Mouse (Mus musculus): ENCODE measurements at regions not wholly inside any gene's neighbourhood (a gene's known extent, or its start where the extent isn't known, plus 50 kb on each side); places are given as distances from the start of the nearest gene placed in this dataset.
A peak's percentile ranks its signal among the peaks of the same experiment; 100 is the strongest.

DNA sequence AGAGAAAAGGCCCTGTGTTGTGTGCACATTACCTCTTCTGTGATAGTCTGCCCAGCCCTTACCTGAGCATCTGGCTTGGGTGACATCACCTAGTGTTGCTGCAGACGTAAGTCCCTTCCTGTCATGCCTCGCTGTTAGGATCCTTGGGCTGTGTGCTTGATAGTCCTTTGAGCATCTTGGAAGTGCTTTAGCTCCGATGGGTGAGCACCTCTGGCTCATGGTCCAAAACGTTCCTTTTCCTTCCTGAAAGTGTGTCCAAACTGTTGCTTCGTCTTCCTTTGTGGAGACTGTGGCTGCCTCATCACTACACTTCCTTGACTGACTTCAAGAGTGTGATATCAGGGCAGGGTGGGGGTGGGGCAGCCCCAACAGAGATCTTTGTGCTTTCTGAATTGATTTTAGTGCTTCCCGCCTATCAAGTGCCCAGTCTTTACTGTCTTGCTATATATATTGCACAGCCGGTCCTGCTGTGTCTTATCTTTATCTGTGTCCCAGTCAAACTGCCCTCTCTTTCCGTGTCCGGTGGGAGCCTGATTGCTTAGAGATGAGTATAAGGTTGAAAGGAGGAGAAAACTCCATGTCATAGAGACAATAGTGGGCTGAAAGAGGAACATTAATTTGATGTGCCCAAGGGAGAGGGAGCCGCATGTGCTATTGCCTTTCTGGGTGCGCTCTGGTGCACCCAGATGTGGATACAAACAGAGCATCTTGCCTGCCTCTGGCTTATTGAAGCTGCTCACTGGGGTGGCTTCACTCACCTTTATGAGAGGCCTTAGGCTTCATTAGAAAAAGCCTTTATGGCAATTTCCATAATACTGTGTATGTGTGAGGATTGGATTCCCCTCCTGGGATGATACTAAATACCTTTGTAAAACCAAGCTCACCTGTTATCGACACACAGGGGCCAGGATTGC, 1169.2 kb upstream of the A1bg start:
- peaks cover 9% of the 10 kb centered on the region; the same call in 1 of the 2 replicates for H3K4me1 ChIP-seq (ENCODE audit: insufficient read depth)
- H3K36me3 ChIP-seq (replicated peaks; ENCODE audit: insufficient read depth, low read length): no peaks in the 10 kb centered on the region
- no peak for ATAC-seq
- no peak for DNase-seq
- H3K4me2 ChIP-seq (ENCODE audit: low read depth, low read length): no peak overlapping the region
- no peak for TF ChIP-seq EP300 (IDR thresholded peaks at IDR 0.05; ENCODE audit: low read depth)
- TF ChIP-seq CTCF (IDR thresholded peaks at IDR 0.05; ENCODE audit: low read depth): no peak
- no peak overlapping the region for H3K4me3 ChIP-seq (ENCODE audit: low read depth, low read length)
- no peaks in the 10 kb centered on the region for H3K27me3 ChIP-seq (ENCODE audit: insufficient read depth, low read length)
- 52% methylated on average over 12 of the region's 12 CpGs for WGBS (ENCODE audit: insufficient replicate concordance)
- H3K27ac ChIP-seq (ENCODE audit: low read depth): no peak overlapping the region
- no peaks in the 10 kb centered on the region for H3K9me3 ChIP-seq (ENCODE audit: low read length)
- H3K9ac ChIP-seq (replicated peaks): no peak overlapping the region

DNA sequence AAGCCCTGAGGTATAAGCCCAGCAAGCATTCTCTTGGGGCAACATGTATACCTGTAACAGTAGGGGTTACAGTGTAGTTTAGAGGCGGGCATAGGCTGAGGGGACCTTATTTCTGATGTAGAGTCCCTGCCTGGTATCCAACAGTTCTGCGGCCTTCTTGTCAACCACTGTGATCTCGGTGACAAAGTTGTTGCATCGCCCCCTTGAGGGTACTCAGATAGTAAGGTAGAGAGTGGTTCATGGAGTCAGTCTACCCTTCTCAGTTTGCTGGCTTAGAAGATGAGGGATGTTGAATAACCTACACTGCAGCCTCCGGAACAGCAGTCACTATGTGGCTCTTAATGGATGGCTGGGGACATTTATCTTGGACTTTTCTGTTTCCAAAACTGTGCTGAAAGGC, 1168.3 kb upstream of the A1bg start:
- no peak overlapping the region for H3K27ac ChIP-seq (ENCODE audit: low read depth)
- WGBS (ENCODE audit: insufficient replicate concordance): 81% methylated on average over 5 of the region's 5 CpGs
- no peak overlapping the region for H3K4me3 ChIP-seq (ENCODE audit: low read depth, low read length)

DNA sequence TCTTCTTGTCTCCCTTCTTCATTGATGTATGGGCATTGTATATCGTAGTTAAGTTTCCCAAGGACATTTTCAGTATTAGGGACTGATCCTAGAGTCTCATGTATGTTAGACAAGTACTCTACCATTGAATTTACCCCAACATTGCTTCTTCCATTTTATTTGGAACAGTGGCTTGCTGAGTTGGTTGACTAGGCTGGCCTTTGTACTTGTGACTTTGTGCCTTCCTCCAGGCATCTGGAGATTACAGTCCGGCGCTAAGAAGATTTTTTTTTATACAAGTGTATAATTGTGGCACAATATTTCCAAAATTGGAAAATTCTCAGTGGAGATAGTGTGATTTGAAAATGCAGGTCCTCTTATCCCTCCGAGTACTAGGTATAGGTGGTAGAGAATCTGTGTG, 1165.5 kb upstream of the A1bg start:
- Histone ChIP-seq H3K36me3 (replicated peaks; ENCODE audit: insufficient read depth, low read length) (no peaks in the 10 kb centered on the region), H3K27ac (ENCODE audit: low read depth) (no peak overlapping the region), H3K4me2 (ENCODE audit: low read depth, low read length) (no peak overlapping the region), H3K27me3 (ENCODE audit: insufficient read depth, low read length) (no peaks in the 10 kb centered on the region), H3K4me3 (ENCODE audit: low read depth, low read length) (no peak overlapping the region), H3K4me1 (ENCODE audit: insufficient read depth) (peaks cover 9% of the 10 kb centered on the region; the same call in 1 of the 2 replicates), H3K9me3 (ENCODE audit: low read length) (no peaks in the 10 kb centered on the region), H3K9ac (replicated peaks) (no peak overlapping the region)
- no peak for DNase-seq
- whole genome bisulfite sequencing (ENCODE audit: insufficient replicate concordance): 94% methylated on average over 4 of the region's 4 CpGs
- TF ChIP-seq EP300 (IDR thresholded peaks at IDR 0.05; ENCODE audit: low read depth) (no peak), CTCF (IDR thresholded peaks at IDR 0.05; ENCODE audit: low read depth) (no peak)
- ATAC-seq: no peak

More for the DNA sequence above, 1168.3 kb upstream of the A1bg start:
- Histone ChIP-seq H3K9ac (replicated peaks) (no peak overlapping the region), H3K9me3 (ENCODE audit: low read length) (no peaks in the 10 kb centered on the region), H3K4me1 (ENCODE audit: insufficient read depth) (peaks cover 9% of the 10 kb centered on the region; the same call in 1 of the 2 replicates), H3K4me2 (ENCODE audit: low read depth, low read length) (no peak overlapping the region), H3K36me3 (replicated peaks; ENCODE audit: insufficient read depth, low read length) (no peaks in the 10 kb centered on the region), H3K27me3 (ENCODE audit: insufficient read depth, low read length) (no peaks in the 10 kb centered on the region)
- DNase-seq (no peak), ATAC-seq (no peak)
- TF ChIP-seq EP300 (IDR thresholded peaks at IDR 0.05; ENCODE audit: low read depth) (no peak), CTCF (IDR thresholded peaks at IDR 0.05; ENCODE audit: low read depth) (0 out of 2 replicates have a peak, but pooled peaks have one; percentile 9)

DNA sequence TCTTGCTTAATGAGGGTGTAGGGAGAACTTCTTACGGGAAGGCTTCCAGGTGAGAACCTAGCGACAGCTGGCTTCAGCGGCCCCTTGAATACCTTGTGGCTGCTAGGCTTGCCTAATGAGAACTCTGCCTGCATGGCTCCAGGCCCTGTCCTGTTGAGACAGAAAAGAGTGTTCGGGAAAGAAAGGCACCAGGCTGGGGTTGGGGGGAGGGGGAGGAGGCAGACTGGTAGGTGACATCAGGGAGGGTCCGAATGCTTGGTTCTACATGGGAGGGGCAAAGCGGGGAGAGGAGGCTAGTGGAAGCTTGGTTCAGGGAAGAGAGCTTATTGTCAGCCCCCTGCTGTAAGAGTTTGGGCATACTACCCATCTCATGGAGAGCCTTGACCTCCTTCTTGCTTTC, 1164.9 kb upstream of the A1bg start:
- H3K4me3 ChIP-seq (ENCODE audit: low read depth, low read length): no peak overlapping the region
- H3K9ac ChIP-seq (replicated peaks): no peak overlapping the region
- H3K27ac ChIP-seq (ENCODE audit: low read depth): no peak overlapping the region
- WGBS (ENCODE audit: insufficient replicate concordance): 80% methylated on average over 6 of the region's 6 CpGs
- DNase-seq: no peak
- H3K36me3 ChIP-seq (replicated peaks; ENCODE audit: insufficient read depth, low read length): no peaks in the 10 kb centered on the region
- peaks cover 7% of the 10 kb centered on the region; the same call in 1 of the 2 replicates for H3K4me1 ChIP-seq (ENCODE audit: insufficient read depth)
- no peak for ATAC-seq
- H3K27me3 ChIP-seq (ENCODE audit: insufficient read depth, low read length): no peaks in the 10 kb centered on the region
- TF ChIP-seq CTCF (IDR thresholded peaks at IDR 0.05; ENCODE audit: low read depth) (no peak), EP300 (IDR thresholded peaks at IDR 0.05; ENCODE audit: low read depth) (no peak)
- no peak overlapping the region for H3K4me2 ChIP-seq (ENCODE audit: low read depth, low read length)
- H3K9me3 ChIP-seq (ENCODE audit: low read length): no peaks in the 10 kb centered on the region

DNA sequence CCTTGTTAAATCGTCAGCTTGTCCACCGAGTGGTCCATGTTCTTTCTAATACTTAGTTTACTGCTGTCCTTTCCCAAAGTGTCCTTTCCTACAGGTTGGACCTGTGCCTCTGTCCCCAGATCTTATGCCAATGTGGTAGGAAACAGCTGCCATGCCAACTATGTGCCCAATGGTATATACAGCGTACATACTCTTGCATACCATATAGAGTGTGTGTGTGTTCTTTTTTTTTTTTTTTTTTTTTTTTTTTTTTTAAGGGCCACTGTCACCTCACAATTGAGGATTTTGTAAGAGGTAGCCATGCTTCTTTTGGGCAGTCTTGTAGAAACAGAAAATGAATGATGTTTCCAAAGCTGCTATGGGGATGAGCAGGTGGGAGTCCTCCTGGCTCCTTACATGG, 1163.2 kb upstream of the A1bg start:
- no peaks in the 10 kb centered on the region for H3K36me3 ChIP-seq (replicated peaks; ENCODE audit: insufficient read depth, low read length)
- no peak overlapping the region for H3K4me2 ChIP-seq (ENCODE audit: low read depth, low read length)
- H3K27ac ChIP-seq (ENCODE audit: low read depth): no peak overlapping the region
- no peak overlapping the region for H3K9ac ChIP-seq (replicated peaks)
- no peak overlapping the region for H3K4me3 ChIP-seq (ENCODE audit: low read depth, low read length)
- WGBS (ENCODE audit: insufficient replicate concordance): 86% methylated on average over 3 of the region's 3 CpGs
- DNase-seq: no peak
- ATAC-seq: no peak
- no peaks in the 10 kb centered on the region for H3K4me1 ChIP-seq (ENCODE audit: insufficient read depth)
- H3K27me3 ChIP-seq (ENCODE audit: insufficient read depth, low read length): no peaks in the 10 kb centered on the region
- H3K9me3 ChIP-seq (ENCODE audit: low read length): no peaks in the 10 kb centered on the region
- TF ChIP-seq EP300 (IDR thresholded peaks at IDR 0.05; ENCODE audit: low read depth): no peak
- no peak for TF ChIP-seq CTCF (IDR thresholded peaks at IDR 0.05; ENCODE audit: low read depth)

DNA sequence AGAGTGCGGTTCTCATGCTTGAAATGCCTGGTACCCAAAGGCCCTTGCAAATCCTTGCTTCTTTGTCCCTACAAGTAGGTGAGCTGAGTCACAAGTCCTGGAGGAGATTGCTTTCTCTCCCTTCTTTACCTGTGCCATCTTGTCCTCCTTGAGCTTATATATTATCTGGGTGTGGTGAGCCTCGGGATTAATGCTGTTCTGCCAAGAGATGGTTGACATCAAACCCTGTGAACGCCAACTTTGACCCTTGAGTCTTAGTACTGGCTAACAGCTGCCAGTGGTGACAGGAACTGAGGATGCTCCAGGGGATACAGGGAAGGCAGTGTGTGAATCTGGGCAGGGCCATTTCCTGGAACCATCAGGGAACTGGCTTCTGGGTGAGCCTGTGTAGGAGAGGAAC, 1160.5 kb upstream of the A1bg start:
- H3K4me3 ChIP-seq (ENCODE audit: low read depth, low read length): no peak overlapping the region
- H3K36me3 ChIP-seq (replicated peaks; ENCODE audit: insufficient read depth, low read length): no peaks in the 10 kb centered on the region
- no peaks in the 10 kb centered on the region for H3K27me3 ChIP-seq (ENCODE audit: insufficient read depth, low read length)
- H3K27ac ChIP-seq (ENCODE audit: low read depth): no peak overlapping the region
- no peak for DNase-seq
- no peak for ATAC-seq
- H3K9me3 ChIP-seq (ENCODE audit: low read length): no peaks in the 10 kb centered on the region
- no peak overlapping the region for H3K9ac ChIP-seq (replicated peaks)
- 84% methylated on average over 3 of the region's 3 CpGs for WGBS (ENCODE audit: insufficient replicate concordance)
- H3K4me2 ChIP-seq (ENCODE audit: low read depth, low read length): no peak overlapping the region
- TF ChIP-seq EP300 (IDR thresholded peaks at IDR 0.05; ENCODE audit: low read depth) (no peak), CTCF (IDR thresholded peaks at IDR 0.05; ENCODE audit: low read depth) (no peak)
- H3K4me1 ChIP-seq (ENCODE audit: insufficient read depth): peaks cover 10% of the 10 kb centered on the region
